Mouse (Mus musculus) liver, postnatal 0 days (tissue): ENCODE data around the gene Aldh3a2.
"Not testable (repeated sequence)": the region's sequence is repeated elsewhere in the genome, so short reads cannot be mapped to it uniquely, and the experiment has no call there.

Source experiments
- CTCF ChIP-seq: sonication (generic); IDR thresholded peaks from 2 replicates; pipeline ENCODE4 v1.5.1; 2016; ENCODE audit warnings: antibody characterized with exemption, low read depth
- EP300 ChIP-seq: IDR thresholded peaks from 2 replicates; pipeline ENCODE4 v1.6.1; 2016; ENCODE audit warnings: antibody characterized with exemption, low read depth, mild to moderate bottlenecking

- TF ChIP-seq EP300, CTCF: not testable (repeated sequence)
These were observed 37.3 kb upstream of the Aldh3a2 start for GRCm38 (mm10) chr11:61304535-61304934.
